Mouse (Mus musculus) erythroblast, embryonic 14.5 days (primary cell): Measurements from ENCODE around the gene Agtpbp1. TPM values are rescaled to one million over a fixed set of nuclear protein-coding genes. Genes with fewer than 3 reads are reported as not detected.

ENCODE experiments used
- H3K27me3 ChIP-seq: 2 replicates; pipeline ENCODE4 v1.6.1; 2012; ENCODE audit warnings: inconsistent platforms; ENCODE audit not compliant: control insufficient read depth
- H3K36me3 ChIP-seq: 2 replicates; pipeline ENCODE4 v1.6.1; 2012; ENCODE audit warnings: mild to moderate bottlenecking, inconsistent platforms; ENCODE audit not compliant: control insufficient read depth
- H3K4me1 ChIP-seq: 2 replicates; pipeline ENCODE4 v1.6.1; 2012; ENCODE audit warnings: inconsistent platforms; ENCODE audit not compliant: control insufficient read depth
- H3K4me3 ChIP-seq: replicated peaks from 2 replicates; pipeline ENCODE3; 2012; ENCODE audit warnings: moderate library complexity, mild to moderate bottlenecking, inconsistent platforms
- H3K9me3 ChIP-seq: 2 replicates; pipeline ENCODE4 v1.6.1; 2012; ENCODE audit warnings: low read length, inconsistent platforms, mixed read lengths; ENCODE audit not compliant: control insufficient read depth
- GATA1 ChIP-seq: IDR thresholded peaks from 2 replicates; pipeline ENCODE4 v1.6.1; 2012; ENCODE audit warnings: low read length, inconsistent platforms, mixed read lengths
- TAL1 ChIP-seq: IDR thresholded peaks from 3 replicates; pipeline ENCODE4 v1.6.1; 2012; ENCODE audit warnings: low read length, inconsistent platforms, mixed read lengths
- polyA plus RNA-seq: library from polyadenylated mRNA; stranded (reverse); fragments of >175 nt; gene quantifications from 2 replicates; pipeline ENCODE4 v1.2.3, GENCODE M21; 2012

Agtpbp1 gene
- polyA plus RNA-seq, 1 experiment, result 0.17 TPM

DNA sequence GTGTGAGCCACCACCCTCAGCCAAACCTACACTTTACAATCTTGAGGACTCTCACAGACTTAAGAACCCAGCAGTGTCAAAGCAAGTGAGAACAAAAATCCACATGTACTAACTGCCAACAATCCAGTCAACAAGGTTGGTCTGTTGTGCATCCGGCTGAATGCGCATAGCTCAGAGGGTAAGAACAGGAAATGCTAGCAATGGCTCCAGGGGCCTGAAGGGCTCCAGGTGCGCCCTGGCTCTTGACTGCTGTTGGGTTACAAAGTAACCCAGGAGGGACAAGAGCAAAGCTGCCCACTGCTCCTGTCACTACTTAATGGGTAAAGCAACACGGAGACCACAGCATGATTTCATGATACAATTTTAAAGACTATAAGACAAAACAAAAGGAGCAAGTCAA lies 81.4 kb downstream of the Agtpbp1 start:
- Histone ChIP-seq H3K36me3 (peaks cover 55% of the 10 kb centered on the region), H3K4me1 (no peaks in the 10 kb centered on the region), H3K27me3 (no peaks in the 10 kb centered on the region), H3K9me3 (no peaks in the 10 kb centered on the region), H3K4me3 (no peak overlapping the region)
- TF ChIP-seq TAL1 (no peak), GATA1 (no peak)

DNA sequence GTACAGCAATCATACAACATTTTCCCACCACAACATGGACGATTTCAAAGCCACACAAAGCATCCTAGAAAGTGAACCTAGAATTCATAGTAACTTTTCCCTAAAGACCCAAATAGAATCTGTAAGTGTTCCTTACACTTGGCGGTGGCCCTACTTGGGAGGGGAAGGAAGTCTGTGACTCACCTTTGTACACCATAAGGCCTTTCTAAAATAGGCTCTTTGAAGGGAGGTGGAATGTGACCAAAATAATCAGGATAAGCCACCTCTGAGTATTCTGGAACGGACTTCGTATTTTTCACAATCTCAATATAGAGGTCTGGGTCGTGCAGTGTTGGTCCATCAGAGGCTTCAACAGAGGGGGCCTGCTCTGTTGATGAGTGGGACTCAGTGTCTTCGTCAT lies 85.2 kb downstream of the Agtpbp1 start:
- Histone ChIP-seq H3K36me3 (peaks cover 61% of the 10 kb centered on the region), H3K4me3 (no peak overlapping the region), H3K9me3 (no peaks in the 10 kb centered on the region), H3K4me1 (no peaks in the 10 kb centered on the region), H3K27me3 (no peaks in the 10 kb centered on the region)
- TF ChIP-seq TAL1 (no peak), GATA1 (no peak)

DNA sequence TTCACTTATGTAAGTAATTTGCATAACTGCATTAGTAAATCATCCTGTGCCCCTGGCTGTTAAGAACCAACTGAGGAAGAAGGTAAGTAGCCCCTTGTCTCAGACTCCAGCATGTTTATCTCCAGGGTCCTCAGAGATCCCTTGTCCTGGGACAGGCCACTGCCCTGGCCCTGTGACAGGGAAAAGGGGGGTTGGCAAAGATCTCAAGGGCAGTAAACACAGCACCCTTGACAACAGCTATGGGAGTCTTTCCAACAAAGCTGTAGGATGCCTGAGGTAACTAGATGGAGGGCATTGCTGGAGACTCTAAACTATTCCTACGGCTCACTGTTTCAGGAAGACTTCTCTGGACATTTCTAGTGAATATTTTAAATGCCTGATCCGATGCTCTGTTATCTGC lies 85.7 kb downstream of the Agtpbp1 start:
- Histone ChIP-seq H3K36me3 (peaks cover 65% of the 10 kb centered on the region), H3K27me3 (no peaks in the 10 kb centered on the region), H3K4me1 (no peaks in the 10 kb centered on the region), H3K4me3 (no peak overlapping the region), H3K9me3 (no peaks in the 10 kb centered on the region)
- TF ChIP-seq TAL1 (no peak), GATA1 (no peak)

DNA sequence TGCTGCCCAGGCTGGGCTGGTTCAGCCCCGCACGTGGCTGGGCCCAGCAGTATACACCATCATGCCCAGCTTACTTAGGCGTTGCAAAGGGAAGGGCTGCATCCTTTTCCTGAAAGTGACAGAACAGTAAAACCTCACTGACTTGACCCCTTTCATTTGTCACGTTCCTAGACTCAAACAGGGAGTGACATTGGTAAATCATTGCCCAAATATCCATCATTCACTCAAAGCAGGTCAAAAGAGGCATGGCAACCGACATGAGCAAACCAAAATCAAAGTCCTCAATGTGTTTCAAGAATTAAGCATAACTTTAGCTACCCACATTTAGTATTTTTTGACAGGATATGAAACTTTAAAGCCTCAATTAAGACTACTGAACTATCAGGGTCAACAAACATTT lies 86.8 kb downstream of the Agtpbp1 start:
- Histone ChIP-seq H3K27me3 (no peaks in the 10 kb centered on the region), H3K9me3 (no peaks in the 10 kb centered on the region), H3K4me1 (no peaks in the 10 kb centered on the region; the same call in 1 of the 2 replicates), H3K4me3 (no peak overlapping the region), H3K36me3 (peaks cover 63% of the 10 kb centered on the region)
- TF ChIP-seq TAL1 (no peak), GATA1 (no peak)

DNA sequence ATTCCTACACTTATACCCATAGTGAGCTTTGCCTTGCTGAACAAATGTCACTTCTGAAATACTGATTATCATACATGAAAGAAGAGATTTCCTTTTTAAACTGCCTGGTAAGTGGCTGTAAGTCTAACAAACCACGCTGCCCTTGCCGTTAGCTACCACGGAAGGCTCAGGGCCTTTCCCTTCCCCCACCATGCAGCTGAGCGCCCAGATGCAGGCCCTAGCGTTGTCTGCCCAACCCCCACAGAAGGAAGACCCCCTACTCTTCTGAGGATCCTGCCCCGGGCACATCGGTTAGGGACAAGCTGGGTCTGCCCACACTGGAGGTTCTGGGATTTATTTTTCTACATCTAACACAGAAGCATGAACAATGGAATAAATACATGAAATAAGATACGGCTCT lies 89.2 kb downstream of the Agtpbp1 start:
- Histone ChIP-seq H3K4me3 (no peak overlapping the region), H3K27me3 (no peaks in the 10 kb centered on the region), H3K4me1 (no peaks in the 10 kb centered on the region; the same call in 1 of the 2 replicates), H3K36me3 (peaks cover 55% of the 10 kb centered on the region), H3K9me3 (no peaks in the 10 kb centered on the region)
- no peak for TF ChIP-seq GATA1
- TF ChIP-seq TAL1, result no peak

DNA sequence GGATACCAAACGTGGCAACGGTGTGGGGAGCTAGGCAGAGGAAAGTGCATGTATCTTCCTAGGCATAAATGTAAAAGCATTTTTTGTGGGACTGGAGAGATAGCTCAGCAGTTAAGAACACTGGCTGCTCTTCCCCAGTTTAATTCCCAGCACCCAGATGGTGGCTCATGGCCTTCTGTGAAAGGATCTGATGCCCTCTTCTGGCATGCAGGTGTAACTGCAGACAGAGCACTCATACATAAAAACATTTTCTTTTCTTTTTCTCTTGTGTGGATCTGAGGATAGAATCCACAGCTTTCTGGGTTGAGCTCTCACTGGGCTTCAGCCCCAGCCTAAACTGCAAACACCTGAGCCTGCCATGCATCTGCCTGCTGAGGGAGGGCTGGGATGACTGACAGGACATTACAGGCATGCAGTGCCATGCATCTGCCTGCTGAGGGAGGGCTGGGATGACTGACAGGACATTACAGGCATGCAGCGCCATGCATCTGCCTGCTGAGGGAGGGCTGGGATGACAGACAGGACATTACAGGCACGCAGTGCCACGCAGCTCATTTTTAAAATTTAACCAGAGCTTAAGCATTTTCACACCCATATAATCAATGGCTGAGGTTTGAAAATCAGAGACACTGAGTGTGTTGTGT lies 90.3 kb downstream of the Agtpbp1 start:
- peaks cover 46% of the 10 kb centered on the region for H3K36me3 ChIP-seq
- no peaks in the 10 kb centered on the region for H3K27me3 ChIP-seq
- TF ChIP-seq GATA1 (no peak), TAL1 (no peak)

DNA sequence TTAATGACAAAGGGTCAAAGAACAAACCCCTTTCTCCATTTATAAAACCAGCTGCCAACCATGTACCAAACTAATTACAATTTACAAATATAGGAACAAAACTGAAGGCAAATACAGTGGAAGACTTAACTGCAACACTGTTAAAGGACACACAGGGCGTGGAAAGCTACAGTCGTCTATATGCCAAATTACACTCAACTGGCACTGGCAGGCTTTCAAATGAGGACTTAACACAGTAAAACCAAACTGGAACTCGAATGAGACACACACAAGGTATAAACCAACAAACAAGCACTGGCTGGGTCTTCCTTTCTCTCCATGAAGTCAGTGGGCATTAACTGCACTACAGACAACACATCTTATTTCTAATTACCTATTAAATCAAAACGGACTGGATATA lies 94.3 kb downstream of the Agtpbp1 start:
- peaks cover 22% of the 10 kb centered on the region for H3K36me3 ChIP-seq

More for the DNA sequence above, 90.3 kb downstream of the Agtpbp1 start:
- H3K4me3 ChIP-seq, result no peak overlapping the region
- no peaks in the 10 kb centered on the region; the same call in 1 of the 2 replicates for H3K4me1 ChIP-seq
- H3K9me3 ChIP-seq, result no peaks in the 10 kb centered on the region

DNA sequence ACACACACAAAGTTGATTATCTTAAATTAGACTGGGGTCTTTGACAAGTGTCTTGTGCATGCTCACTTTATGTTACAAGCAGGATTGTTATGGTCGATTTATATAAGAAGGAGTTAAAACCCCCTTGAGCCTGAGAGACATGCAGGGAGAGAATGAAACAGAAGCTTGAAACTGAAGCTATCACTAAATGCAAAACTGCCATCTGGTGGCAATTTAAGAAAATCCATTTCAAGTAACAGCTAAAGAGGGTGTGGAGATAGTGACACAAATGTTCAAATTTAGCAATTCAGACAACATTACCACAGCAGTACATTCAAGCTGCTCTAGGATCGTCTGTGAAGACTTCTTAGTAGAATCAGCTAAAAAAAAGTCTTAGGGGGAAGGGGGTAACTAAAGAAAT lies 95.9 kb downstream of the Agtpbp1 start:
- Histone ChIP-seq H3K4me1 (no peaks in the 10 kb centered on the region; the same call in 1 of the 2 replicates), H3K4me3 (no peak overlapping the region), H3K27me3 (no peaks in the 10 kb centered on the region), H3K36me3 (peaks cover 11% of the 10 kb centered on the region), H3K9me3 (no peaks in the 10 kb centered on the region)
- TF ChIP-seq GATA1 (no peak), TAL1 (no peak)

More for the DNA sequence above, 94.3 kb downstream of the Agtpbp1 start:
- TF ChIP-seq GATA1, result no peak
- no peak for TF ChIP-seq TAL1
- no peaks in the 10 kb centered on the region; the same call in 1 of the 2 replicates for H3K4me1 ChIP-seq
- H3K4me3 ChIP-seq, result no peak overlapping the region
- H3K9me3 ChIP-seq, result no peaks in the 10 kb centered on the region
- H3K27me3 ChIP-seq, result no peaks in the 10 kb centered on the region

DNA sequence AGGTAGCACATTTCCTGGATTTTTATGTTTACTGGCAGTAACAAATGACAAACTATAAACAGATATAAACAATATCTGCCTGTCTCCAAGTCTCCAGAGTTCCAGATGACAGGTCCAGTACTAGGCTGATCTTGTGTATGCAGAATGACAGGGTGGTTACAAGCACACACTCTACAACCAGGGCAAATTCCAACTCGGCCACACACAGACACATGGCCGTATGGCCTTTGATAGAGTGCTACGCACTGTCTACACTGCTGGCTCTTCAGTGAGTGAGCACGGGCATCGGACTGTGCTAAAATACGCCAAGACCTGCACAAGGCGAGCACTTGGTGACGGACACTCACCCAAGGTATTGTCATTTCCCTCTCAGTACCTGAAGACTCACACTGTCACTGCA lies 97.7 kb downstream of the Agtpbp1 start:
- Histone ChIP-seq H3K36me3 (peaks cover 10% of the 10 kb centered on the region), H3K27me3 (no peaks in the 10 kb centered on the region), H3K9me3 (no peaks in the 10 kb centered on the region), H3K4me3 (no peak overlapping the region), H3K4me1 (no peaks in the 10 kb centered on the region)
- TF ChIP-seq TAL1, result no peak
- no peak for TF ChIP-seq GATA1

DNA sequence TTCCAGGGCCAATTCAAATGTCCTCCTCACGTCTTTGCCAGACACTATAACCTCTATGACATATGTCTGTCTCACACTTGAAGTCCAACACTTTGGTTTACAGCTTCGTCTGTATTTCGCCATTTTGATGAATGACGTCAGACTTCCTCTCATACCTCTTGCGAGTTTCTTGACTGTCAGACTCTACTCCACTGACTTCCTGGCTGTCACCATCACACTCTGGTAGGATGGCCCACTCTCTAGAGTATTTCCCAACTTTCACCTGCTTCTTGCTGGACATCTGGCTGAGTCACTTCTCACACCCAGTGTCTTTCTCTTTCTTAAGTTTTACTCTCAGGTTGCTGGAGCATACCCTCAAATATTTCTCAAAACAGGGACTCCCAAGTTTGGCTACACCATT lies 98.8 kb downstream of the Agtpbp1 start:
- peaks cover 16% of the 10 kb centered on the region for H3K36me3 ChIP-seq
- TF ChIP-seq GATA1, result no peak
- TF ChIP-seq TAL1, result no peak
- H3K9me3 ChIP-seq, result no peaks in the 10 kb centered on the region
- no peak overlapping the region for H3K4me3 ChIP-seq
- no peaks in the 10 kb centered on the region for H3K4me1 ChIP-seq
- no peaks in the 10 kb centered on the region for H3K27me3 ChIP-seq
